Mouse (Mus musculus) bone marrow macrophage, adult 2 months (primary cell): Measurements from ENCODE around the gene Hic2.

Source experiments
- CTCF ChIP-seq: IDR thresholded peaks from 2 replicates; pipeline ENCODE4 v1.5.1; 2012; ENCODE audit warnings: low read depth, mild to moderate bottlenecking, low read length, moderate library complexity
- POLR2A ChIP-seq: IDR thresholded peaks from 2 replicates; pipeline ENCODE4 v1.6.1; 2012; ENCODE audit warnings: mild to moderate bottlenecking, low read depth, low read length, borderline replicate concordance

DNA sequence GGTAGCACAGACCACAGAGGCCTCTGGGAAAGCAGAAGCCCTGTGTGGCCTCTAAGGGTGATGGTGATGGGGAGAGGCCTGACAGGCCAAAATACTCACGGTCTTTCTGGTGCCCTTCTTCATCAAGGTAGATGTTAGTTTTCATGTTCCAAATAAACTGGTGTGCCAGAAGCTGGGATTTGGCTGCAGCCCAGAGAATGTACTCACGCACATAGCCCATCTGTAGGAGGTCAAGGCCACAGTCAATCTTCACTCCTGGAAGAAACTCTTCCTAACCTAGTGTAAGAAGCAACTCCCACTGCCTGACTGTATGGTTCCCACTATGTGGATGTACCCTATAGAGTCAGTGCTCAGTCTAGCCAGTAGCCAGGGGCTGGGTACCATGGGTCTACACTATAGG lies 57.6 kb downstream of the Hic2 start:
- TF ChIP-seq POLR2A = no peak
- no peak for TF ChIP-seq CTCF
